Mouse (Mus musculus): ENCODE measurements at regions not wholly inside any gene's neighbourhood (a gene's known extent, or its start where the extent isn't known, plus 50 kb on each side); places are given as distances from the start of the nearest gene placed in this dataset.
A peak's percentile ranks its signal among the peaks of the same experiment; 100 is the strongest.

GRCm38 (mm10) chr14:76188105-76188645 lies 77.5 kb downstream of the Nufip1 start:
- DNase-seq (ENCODE audit: low spot score in 2 of 2) = no peak
- intact Hi-C loops (cut with DNase I) = no loop called here

DNA sequence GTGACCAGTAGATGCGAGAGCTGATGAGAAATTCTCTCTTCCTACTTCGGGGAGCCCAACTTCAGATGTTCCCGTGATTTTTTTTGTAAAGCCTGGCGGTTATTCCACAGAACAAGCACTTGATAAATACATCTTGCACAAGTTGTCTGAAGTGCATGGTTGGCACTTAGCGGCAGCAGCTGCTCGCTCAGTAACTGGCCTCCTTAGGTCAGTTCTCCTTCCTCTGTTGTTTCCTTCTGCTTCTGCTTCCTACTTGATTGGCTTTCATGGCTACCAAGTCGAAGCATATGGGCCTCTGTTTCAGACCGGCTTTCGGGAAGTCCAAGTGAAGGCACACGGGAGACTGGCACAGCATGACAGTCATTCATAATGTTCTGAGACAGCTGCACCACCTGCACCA lies 84.6 kb downstream of the Nufip1 start:
- intact Hi-C loops (cut with DNase I) = no loop called here
- no peak for DNase-seq (ENCODE audit: low spot score in 2 of 2)

- intact Hi-C loops (cut with DNase I) = no loop called here
- no peak for DNase-seq (ENCODE audit: low spot score in 2 of 2)
Measured at GRCm38 (mm10) chr14:76197357-76197756, 86.7 kb downstream of the Nufip1 start.

DNA sequence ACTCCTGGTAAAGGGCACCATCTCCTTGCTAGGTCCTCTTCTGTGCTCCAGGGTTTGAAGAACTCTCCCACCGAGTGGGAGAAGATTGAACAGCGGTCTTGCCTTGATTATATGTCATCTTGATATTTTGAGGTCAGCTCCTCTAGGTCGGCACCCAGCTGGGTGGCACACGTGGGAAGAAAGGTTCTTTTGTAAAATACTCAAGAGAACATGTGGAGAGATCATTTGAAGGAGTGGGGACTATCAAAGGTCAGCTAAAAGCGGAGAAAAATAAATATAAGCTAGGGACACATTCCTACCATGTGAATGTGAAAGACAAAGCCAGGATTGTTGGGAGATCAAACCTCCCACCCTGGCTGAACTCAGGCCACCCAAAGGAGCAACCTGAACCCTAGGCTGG lies 87.7 kb downstream of the Nufip1 start:
- DNase-seq (ENCODE audit: low spot score in 2 of 2) = no peak
- intact Hi-C loops (cut with DNase I) = no loop called here

GRCm38 (mm10) chr14:76202595-76202994 lies 91.9 kb downstream of the Nufip1 start:
- intact Hi-C loops (cut with DNase I) = no loop called here
- no peak for DNase-seq (ENCODE audit: low spot score in 2 of 2)

DNA sequence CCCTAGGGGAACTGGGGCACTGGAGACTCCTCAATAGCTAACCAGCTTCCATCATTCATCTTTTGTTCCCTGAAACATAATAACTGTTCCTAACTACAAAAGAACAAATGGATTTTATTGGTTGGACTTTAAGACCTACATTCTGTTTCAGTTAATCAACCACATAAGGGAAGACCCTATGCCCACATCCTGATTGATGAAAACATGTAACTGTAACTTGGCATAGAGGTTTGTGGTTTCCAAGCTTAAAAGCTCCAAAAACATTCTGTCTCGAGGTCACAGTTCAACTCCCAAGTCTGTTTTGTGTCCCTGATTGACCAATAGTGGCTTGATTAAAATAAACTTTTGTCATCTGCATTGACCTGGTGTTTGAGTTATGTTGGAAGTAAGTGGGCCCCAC lies 92.4 kb downstream of the Nufip1 start:
- intact Hi-C loops (cut with DNase I) = no loop called here
- DNase-seq (ENCODE audit: low spot score in 2 of 2) = no peak

DNA sequence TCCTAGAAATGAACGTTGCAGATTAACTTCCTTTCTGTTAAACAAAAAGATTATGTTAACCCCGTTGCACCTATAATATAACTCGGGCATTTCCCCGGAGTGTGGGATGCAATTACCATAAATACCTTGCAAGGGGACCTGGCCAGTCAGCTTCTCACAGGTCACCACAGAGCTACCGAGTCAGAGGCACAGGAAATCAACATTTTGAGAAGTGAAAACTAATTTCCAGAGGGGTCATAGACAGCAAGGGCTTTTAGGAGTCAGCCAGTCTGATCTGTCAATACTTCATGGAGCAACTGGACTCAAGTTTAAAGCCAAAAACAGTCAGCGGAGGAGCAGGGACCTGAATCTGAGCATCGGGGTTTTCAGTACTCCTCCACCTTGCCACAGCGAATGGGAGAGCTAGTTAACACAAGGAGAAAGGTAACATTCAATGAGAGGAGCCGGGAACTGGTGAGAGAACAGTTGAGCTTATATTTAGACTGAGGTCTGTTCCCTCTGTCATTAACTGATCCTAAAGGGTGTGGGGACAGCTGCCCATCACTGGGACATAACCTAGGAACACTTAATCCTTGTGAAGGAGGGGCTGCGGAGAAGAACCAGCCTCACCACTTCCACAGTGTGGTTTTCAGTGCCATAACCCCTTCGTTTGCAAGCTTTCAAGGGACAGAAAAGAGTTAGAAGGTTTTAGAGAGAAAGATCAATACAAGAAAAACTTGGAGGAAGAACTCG lies 105.9 kb downstream of the Nufip1 start:
- DNase-seq (ENCODE audit: low spot score in 2 of 2) = no peak
- intact Hi-C loops (cut with DNase I) = no loop called here

DNA sequence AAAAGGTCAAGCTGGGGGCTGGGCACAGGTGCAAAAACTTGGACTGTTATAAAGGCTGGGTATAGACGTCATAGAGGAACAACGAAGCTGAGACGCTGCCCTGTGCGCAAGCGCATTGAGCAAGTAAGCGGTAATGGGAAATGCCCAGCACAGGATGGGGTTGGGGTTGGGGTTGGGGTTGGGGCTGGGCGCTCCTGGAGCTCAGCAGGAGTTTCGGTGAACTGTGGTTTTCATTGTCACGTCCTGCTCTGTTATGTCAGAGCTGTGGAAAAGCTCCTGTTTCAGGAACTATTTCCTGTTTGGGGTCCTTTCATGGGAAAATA lies 106.4 kb downstream of the Nufip1 start:
- DNase-seq (ENCODE audit: low spot score in 2 of 2) = no peak
- intact Hi-C loops (cut with DNase I) = no loop called here

- DNase-seq (ENCODE audit: low spot score in 2 of 2) = no peak
- intact Hi-C loops (cut with DNase I) = no loop called here
Measured at GRCm38 (mm10) chr14:76217571-76218256, 107.0 kb downstream of the Nufip1 start.

DNA sequence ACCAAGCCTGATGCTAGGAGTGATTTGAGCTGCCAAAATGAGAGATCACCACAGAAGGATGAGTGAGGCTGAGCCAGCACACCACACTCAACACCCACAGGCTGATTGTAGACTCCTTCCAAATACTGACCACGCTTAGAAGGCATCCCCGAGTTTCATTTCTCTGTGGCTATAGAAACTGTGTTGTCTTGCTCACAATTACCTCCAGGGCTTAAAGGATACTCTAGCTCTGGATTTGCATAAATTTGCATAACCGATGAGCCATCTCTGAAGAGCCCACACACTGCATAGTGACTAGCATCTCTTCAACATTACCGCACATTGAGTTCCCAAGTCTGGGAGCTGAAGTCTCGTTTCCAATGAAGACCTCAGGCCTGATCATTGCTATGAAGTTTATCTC lies 110.3 kb downstream of the Nufip1 start:
- intact Hi-C loops (cut with DNase I) = loop anchor here (5.0 kb wide), 1 partner anchor 59 kb away; no protein-coding TSS in a partner anchor
- peak; percentile 4 to 58 for DNase-seq (ENCODE audit: low spot score in 2 of 2)

DNA sequence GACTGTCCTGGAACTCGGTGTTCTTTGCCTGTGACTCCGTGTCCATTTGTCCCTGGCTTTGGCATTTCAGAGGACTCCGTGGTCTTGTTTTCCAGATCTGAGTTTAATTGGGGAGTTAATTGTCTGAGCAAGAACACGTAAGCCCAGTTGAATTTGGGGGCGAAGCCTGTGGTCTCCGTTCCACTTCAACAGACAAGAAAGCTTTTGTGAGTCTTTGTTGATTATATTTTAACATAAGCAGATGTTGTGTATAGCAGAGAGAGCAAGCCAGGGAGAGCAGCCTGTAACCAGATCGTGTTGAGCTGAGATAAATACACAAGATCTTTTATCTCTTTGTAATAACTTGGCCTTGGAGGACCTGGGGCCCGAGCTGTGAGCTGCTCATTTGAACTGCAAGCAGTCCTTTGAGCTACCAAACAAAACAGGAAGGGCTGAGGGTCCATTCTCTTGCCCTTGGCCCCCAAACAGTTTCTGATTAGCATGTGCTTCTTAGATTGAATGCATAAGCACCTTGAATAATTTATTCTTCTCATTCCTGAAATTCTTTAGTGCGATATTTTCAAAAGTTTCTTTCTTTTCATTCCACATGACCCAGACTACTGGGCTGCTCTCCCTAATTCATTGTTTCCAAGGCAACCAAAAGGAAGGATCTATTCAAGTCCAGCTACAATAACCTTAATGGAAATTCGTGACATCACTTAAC lies 111.1 kb downstream of the Nufip1 start:
- intact Hi-C loops (cut with DNase I) = loop anchor here (5.0 kb wide), 1 partner anchor 59 kb away; no protein-coding TSS in a partner anchor
- DNase-seq (ENCODE audit: low spot score in 2 of 2) = no peak

GRCm38 (mm10) chr14:76222320-76222626 lies 111.6 kb downstream of the Nufip1 start:
- intact Hi-C loops (cut with DNase I) = loop anchor here (5.0 kb wide), 1 partner anchor 60 kb away; no protein-coding TSS in a partner anchor
- DNase-seq (ENCODE audit: low spot score in 2 of 2) = no peak

GRCm38 (mm10) chr14:76223036-76223650 lies 112.5 kb downstream of the Nufip1 start:
- intact Hi-C loops (cut with DNase I) = loop anchor here (5.0 kb wide), 1 partner anchor 61 kb away; no protein-coding TSS in a partner anchor
- no peak for DNase-seq (ENCODE audit: low spot score in 2 of 2)

DNA sequence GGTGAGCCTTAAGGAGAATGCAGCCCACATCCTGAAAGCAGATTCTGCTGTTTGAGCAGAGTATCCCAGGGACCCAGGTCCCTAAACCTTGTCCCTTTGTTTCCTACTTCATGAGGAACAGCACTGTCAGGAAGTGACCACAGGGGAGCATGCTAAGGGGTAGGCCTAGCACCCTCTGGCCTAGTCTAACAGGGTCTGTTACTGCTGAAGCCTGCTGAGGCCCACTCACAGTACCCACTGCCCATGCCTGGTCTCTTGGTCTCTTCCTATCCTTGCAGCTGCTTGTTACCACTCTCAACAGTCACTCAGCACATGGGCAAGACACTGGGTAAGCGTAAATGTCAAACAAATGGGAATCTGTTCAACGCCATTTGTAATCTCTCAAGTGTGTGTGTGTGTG lies 113.2 kb downstream of the Nufip1 start:
- no peak for DNase-seq (ENCODE audit: low spot score in 2 of 2)
- intact Hi-C loops (cut with DNase I) = loop anchor here (5.0 kb wide), 1 partner anchor 62 kb away; no protein-coding TSS in a partner anchor

- DNase-seq (ENCODE audit: low spot score in 2 of 2) = no peak
- intact Hi-C loops (cut with DNase I) = no loop called here
Measured at GRCm38 (mm10) chr14:76225532-76225931, 114.8 kb downstream of the Nufip1 start.

- intact Hi-C loops (cut with DNase I) = no loop called here
- DNase-seq (ENCODE audit: low spot score in 2 of 2) = no peak
Measured at GRCm38 (mm10) chr14:76226621-76227297, 116.1 kb downstream of the Nufip1 start.

- intact Hi-C loops (cut with DNase I) = no loop called here
- no peak for DNase-seq (ENCODE audit: low spot score in 2 of 2)
Measured at GRCm38 (mm10) chr14:76228968-76229555, 118.4 kb downstream of the Nufip1 start.

GRCm38 (mm10) chr14:76239856-76240493 lies 129.3 kb downstream of the Nufip1 start:
- intact Hi-C loops (cut with DNase I) = no loop called here

More at GRCm38 (mm10) chr14:76239856-76240493, 129.3 kb downstream of the Nufip1 start:
- DNase-seq (ENCODE audit: low spot score in 2 of 2) = no peak
